Mouse (Mus musculus): ENCODE measurements around the gene Psmd2. TPM values are rescaled to one million over a fixed set of nuclear protein-coding genes. Genes with fewer than 3 reads are reported as not detected.
"Not testable (repeated sequence)": the region's sequence is repeated elsewhere in the genome, so short reads cannot be mapped to it uniquely, and the experiment has no call there.

The Psmd2 gene
- polyA plus RNA-seq, 1 experiment = 184 TPM

DNA sequence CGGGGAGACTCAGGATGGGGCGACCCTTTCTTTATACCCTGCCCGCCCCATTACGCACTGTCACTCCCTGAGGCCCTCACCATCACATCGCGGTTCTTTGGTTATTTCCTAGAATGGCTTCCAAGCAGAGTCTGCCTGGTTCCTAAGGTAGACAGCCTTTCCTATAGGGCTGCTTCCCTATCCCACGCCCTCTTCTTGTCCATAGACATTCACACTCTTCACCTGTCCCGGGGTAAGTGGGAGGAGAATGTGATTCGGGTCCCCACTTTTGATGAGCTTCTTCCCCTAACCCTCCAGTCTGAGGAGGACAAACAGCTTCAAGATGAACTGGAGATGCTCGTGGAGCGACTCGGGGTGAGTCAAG, 477 bp downstream of the Psmd2 start:
- no peak for DNase-seq (ENCODE audit: extremely low spot score in 1 of 2, low spot score in 1 of 2)

DNA sequence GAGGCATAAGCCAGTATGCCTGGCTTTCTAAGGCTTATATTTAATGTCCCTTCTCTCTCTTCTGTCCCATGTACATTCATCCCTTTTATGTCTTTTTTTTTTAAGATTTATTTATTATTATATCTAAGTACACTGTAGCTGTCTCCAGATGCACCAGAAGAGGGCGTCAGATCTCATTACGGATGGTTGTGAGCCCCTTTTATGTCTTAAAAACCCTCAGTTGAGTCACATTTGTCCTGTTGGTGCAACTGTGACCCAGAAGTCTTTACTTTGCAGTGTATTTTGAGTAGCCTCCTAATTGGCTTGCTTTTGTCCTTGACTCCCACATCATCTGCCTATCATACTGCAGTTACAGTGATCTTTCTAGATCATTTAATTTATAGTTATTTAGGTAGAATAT, 1.9 kb downstream of the Psmd2 start:
- no peak for DNase-seq (ENCODE audit: extremely low spot score in 1 of 2, low spot score in 1 of 2)

DNA sequence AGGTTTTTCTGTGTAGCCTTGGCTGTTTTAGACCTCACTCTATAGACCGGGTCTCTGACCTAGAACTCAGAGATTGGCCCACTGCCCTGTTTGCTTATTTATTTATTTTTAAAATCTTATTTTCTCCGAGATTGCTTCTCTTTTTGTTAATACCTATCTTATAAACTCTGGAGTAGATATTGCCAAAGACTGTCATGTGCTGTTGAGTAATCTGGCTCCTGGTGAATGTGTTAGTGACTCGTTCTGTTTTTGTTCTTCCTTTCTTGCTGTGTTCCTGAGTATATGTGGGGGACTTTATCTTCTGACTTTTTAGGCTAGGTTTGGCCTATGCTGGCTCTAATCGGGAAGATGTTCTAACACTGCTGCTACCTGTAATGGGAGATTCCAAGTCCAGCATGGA, 6.2 kb downstream of the Psmd2 start:
- DNase-seq (ENCODE audit: extremely low spot score in 1 of 2, low spot score in 1 of 2) = no peak

DNA sequence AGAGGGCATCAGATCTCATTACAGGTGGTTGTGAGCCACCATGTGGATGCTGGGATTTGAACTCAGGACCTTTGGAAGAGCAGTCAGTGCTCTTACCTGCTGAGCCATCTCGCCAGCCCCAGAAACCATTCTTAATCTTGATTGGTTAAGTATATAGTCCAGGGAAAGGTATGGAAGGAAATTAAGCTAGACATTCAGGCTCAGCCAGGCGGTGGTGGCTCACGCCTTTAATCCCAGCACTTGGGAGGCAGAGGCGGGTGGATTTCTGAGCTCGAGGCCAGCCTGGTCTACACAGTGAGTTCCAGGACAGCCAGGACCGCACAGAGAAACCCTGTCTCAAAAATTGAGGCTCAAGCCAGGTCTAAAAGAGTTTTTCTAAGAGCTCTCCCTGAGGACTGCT, 16.6 kb downstream of the Psmd2 start, which contains the start of gene Eif4g1:
Gene Eif4g1 (plus strand): TSS at position 301 of the 400 bp plus-strand sequence.
- not testable (repeated sequence) for DNase-seq (ENCODE audit: extremely low spot score in 1 of 2, low spot score in 1 of 2)

DNA sequence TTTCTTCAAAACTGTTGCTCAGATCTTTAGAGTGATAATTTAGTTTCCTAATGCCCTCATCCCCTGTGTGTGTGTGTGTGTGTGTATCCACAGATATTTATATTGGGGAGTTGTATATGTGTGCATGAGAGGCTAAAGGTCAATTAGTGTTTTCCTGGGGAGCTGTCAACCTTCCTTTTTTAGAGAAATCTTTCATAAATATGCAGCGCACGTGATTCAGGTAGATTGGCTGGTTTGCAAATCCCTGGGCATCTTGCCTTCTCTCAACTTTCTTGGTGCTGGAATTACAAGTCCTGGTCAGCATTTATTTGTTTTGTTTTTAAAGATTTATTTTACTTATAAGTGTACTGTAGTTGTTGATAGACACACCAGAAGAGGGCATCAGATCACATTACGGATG, 18.8 kb downstream of the Psmd2 start:
- DNase-seq (ENCODE audit: extremely low spot score in 1 of 2, low spot score in 1 of 2) = no peak

DNA sequence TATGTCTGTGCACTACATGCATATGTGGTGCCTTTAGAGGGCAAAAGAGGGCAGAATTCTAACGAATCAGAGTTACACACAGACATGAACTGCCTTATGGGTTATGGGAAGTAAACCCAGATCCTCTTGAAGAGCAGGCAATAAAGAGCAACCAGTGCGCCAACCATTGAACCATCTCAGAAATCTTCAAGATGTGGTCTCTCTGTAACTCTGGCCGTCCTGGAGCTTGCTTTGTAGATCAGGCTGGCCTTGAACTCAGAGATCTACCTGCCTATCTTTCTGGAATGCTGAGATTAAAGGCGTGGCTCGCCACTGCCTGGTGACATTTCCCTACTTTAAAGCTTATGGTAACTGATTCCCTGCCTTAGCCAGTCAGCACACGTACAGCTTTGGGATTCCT, 20.4 kb downstream of the Psmd2 start:
- DNase-seq (ENCODE audit: extremely low spot score in 1 of 2, low spot score in 1 of 2) = no peak

DNA sequence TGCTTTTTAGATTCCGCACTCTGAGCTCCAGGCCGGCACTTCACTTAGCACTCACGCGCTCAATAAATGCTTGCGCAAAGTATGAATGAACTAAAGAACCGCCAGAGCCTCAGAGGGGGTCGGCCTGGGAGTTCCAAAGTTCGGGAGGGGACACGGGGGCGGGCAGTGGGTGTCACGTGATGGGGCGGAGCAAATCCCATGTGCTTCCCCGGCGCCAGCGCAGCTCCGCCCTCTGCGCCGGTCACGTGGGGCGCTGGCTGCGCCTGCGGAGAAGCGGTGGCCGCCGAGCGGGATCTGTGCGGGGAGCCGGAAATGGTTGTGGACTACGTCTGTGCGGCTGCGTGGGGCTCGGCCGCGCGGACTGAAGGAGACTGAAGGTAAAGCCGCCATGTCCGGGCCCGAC, 21.0 kb downstream of the Psmd2 start:
- DNase-seq (ENCODE audit: extremely low spot score in 1 of 2, low spot score in 1 of 2) = peak; percentile 90 to 96

DNA sequence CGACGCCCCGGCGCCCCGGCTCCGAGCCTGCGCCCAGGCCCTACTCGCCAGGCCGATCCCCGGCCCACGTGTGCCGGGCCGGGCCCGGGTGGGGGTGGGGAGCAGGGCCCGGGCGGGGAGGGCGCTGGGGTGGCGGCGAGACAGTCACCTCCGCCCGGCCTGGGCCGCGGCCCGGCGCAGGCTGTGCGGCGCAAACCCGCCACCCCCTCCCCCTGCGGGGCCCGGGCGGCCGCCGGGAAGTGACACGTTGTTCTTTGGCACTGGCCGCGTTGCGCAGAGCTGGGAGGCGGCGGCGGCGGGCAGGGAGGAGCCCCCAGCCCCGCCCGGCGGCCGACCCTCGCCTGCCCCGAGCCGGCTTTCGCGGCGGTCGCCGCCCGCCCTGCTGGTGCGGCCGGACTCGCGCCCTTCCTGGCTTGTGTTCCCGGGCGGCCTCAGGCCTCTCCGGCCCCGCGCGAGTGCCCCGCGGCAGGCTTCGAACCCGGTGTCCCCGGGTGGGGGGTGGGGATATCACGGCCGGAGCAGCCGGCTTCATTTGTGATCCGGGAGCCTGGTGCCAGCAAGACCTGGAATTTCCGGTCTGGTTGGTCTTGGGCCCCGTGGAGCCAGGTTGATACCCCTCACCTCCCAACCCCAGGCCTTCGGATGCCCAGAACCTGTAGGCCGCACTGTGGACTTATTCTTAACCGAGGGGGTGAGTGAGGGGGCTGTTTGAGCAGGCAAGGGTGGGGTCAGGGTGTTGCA, 21.7 kb downstream of the Psmd2 start:
- DNase-seq (ENCODE audit: extremely low spot score in 1 of 2, low spot score in 1 of 2) = peak in 1 of 2 experiments; percentile 31

DNA sequence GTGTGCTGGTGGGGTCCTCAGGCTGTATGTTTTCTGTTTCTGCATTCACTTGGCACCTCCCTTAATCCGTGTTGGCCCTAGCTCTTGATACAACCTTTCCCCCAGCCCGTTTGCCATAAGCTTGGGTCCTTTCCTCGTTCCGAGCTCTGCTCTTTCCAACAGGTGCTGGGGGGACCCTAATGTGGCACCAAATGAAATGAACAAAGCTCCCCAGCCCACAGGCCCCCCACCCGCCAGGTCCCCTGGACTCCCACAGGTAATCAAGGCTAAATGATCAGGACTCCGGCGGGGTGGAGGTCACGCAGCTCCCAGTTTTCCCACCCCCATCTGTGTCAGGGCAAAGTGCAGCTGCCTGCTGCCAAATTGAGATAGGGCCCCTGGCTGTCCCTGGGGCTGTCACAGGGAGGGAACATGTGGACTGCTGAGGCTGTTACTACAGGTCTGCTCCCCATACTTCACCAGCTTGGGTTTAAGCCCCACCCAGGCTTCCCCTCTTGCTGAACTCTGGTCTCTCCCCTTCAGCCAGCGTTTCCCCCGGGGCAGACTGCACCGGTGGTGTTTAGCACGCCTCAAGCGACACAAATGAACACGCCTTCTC, 22.4 kb downstream of the Psmd2 start:
- DNase-seq (ENCODE audit: extremely low spot score in 1 of 2, low spot score in 1 of 2) = no peak

DNA sequence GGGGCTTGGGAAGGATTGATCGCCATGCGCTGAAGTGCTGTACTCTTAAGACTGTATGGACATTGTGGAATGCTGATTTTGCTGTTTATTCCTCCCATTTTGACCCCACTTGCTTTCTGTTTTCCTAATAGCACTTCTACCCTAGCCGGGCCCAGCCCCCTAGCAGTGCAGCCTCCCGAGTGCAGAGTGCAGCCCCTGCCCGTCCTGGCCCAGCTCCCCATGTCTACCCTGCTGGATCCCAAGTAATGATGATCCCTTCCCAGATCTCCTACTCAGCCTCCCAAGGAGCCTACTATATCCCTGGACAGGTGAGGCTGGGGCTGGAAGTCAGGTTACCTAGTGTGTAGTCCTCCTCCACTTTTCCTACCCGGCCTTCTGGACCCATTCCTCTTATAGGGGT, 23.8 kb downstream of the Psmd2 start:
- DNase-seq (ENCODE audit: extremely low spot score in 1 of 2, low spot score in 1 of 2) = no peak

DNA sequence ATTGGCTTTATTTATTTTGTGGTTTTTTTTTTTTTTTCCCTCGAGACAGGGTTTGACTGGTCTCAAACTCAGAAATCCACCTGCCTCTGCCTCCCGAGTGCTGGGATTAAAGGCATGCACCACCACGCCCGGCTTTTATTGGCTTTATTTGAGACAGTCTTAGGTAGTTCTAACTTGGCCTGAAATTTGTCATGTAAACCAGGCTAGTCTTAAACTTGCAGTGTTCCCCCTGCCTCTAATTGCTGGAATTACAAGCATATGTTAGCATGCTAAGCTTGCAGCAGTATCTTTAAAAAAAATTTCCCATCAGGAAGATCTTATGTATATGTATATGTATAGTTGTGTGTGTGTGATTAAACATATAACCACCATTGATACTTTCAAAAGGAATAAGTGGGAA, 25.2 kb downstream of the Psmd2 start:
- no peak for DNase-seq (ENCODE audit: extremely low spot score in 1 of 2, low spot score in 1 of 2)

DNA sequence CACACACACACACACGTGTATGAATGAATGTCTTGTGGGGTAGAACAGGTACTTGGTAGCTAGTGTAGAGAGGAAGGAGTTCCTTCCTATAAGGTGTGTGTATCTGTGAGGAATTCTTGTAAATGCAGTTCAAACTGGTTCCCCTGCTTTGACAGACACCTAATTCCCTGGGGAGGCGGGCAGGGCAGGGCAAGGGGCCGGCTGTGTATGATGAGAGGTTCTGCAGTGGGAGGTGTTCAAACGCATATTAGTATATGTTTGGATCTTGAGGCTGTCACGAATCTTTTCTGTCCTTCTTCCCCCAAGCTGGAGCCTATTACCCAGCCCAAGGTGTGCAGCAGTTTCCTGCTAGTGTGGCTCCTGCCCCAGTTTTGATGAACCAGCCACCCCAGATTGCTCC, 25.9 kb downstream of the Psmd2 start:
- no peak for DNase-seq (ENCODE audit: extremely low spot score in 1 of 2, low spot score in 1 of 2)

DNA sequence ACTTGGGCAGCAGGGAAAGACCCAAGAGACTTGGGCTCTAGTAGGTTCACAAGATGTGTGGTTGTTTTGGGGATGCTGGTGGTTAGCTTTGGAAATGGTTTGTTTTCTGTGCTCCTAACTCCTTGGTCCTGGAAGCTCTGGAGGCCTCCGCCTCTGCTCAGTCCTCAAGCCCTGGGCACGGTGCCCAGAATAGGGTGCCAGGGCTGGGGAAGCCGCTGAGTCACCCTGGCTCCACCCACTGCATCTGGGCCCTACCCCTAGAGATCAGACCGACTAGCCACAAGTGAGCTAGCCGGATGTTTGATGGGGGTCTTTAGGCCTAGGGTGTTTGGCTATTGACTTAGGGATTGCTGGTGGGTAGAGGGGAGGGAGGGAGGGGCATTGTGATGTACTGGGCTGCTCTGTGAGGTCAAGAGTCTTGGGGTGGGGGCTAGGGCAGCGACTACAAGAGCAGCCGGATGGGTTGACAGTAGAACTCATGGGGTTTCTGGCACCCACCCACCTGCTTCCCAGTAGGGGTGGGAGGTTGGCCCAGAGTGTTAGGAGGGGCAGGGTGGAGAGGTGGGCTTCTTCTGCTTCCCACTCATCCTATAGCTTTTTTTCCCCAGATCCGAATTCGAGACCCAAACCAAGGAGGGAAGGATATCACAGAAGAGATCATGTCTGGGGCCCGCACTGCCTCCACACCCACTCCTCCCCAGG, 26.7 kb downstream of the Psmd2 start:
- DNase-seq (ENCODE audit: extremely low spot score in 1 of 2, low spot score in 1 of 2) = peak in 1 of 2 experiments; percentile 87

DNA sequence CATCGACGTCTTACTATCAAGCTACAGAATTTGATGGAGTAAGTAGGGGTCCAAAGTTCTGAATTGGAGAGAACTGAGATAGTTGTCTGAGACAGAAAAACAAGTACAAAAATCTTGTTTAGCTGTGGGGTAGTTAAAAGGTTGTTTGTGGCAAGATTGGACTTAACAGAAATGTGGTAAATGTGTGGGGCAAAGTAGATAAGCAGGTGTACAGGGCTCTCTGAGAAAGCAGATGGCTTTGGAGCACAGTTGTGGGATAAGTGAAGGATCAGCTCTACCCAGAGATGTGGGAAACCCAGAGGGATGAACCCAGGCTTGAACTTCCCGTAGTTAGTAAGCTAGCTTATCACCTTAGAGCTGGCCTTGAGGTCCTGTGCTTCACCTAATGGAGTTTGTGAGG, 39.3 kb downstream of the Psmd2 start:
- DNase-seq (ENCODE audit: extremely low spot score in 1 of 2, low spot score in 1 of 2) = no peak

DNA sequence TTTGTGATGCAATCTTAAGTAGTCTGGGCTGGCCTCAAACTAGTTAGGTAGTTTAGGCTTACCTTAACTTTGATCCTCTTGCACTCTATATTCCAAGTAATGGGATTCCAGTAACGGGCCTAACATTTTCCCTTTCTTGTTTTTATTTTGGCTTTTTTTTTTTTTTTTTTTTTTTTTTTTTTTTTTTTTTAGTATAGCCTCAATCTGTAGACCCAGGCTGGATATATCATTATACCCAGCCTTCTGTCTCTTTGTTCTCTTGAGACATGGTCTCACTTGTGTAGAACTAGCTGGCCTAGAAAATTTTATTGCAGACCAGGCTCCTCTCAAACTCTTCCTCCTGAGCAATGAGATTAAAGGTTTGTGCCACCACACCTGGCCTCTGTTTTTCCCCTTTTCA, 40.2 kb downstream of the Psmd2 start:
- no peak for DNase-seq (ENCODE audit: extremely low spot score in 1 of 2, low spot score in 1 of 2)

DNA sequence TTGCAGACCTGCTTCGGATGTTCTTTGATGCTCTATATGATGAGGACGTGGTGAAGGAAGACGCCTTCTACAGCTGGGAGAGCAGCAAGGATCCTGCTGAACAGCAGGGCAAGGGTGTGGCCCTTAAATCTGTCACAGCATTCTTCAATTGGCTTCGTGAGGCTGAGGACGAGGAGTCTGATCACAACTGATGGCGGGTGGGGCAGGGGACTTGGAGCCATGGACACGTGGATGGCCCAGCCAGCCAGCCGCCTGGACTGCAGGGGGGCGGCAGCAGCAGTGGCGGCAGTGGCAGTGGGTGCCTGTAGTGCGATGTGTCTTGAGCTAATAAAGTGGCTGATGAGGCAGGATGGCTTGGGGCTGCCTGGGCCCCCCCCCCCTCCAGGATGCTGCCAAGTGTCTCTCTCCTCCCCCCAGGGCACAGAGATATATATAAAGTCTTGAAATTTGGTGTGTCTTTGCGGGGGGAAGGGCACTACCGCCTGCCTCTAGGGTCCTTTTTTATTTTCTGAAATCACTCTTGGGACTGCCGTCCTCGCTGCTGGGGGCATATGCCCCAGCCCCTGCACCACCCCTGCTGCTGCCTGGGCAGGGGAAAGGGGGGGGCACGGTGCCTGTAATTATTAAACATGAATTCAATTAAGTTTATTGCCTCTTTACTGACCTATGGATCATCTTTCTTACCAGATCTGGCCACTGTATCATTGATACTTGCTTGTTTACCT, 41.0 kb downstream of the Psmd2 start:
- DNase-seq (ENCODE audit: extremely low spot score in 1 of 2, low spot score in 1 of 2) = no peak

DNA sequence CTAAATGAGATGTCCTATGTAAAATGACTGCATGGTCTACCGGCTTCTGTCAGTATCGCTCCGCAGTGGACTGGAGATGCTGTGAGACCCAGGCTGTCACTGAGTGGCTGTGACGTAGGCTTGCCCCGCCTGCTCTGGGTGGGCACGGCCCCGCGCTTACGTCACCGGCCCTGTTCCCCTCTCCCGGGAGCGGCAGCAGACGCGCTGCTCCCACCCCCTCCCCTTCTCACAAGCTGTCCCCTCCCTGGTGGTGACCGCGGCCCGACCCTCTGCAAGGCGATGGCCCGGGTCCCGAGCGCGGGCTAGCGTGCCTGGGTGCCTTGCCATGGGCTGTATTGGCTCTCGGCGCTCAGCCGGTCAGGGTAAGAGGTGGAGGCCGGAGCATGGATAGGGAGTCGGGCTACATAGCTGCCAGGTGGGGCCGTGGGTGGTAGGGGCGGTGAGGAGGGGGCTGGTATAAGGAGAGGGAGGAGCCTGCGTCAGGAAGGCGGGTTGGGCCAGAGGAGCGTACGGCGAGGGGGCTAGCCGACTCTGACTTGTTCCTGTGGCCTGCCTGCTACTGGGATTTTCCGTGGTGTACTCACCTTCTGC, 41.8 kb downstream of the Psmd2 start, which contains the start of gene Fam131a:
Gene Fam131a (plus strand): TSS at position 131 of the 591 bp plus-strand sequence.
- peak; percentile 91 to 95 for DNase-seq (ENCODE audit: extremely low spot score in 1 of 2, low spot score in 1 of 2)

DNA sequence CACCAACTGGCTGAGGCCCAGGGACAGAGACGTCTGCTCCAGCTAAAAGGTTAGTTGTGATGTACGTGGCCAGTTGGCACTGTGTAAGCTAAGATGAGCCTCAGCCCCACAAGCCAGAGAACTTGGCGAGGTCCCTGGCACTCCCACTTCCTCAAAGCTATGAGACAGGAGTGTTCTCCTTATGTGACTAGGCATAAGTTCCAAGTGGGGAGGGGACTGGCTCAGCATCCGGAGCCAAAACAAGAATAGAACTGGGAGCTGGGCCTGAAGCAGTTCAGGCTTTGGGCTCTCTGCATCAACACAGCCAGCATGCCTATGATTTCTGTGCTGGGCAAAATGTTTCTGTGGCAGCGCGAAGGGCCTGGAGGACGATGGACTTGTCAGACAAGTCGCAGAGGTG, 43.3 kb downstream of the Psmd2 start:
- DNase-seq (ENCODE audit: extremely low spot score in 1 of 2, low spot score in 1 of 2) = peak; percentile 75 to 89

DNA sequence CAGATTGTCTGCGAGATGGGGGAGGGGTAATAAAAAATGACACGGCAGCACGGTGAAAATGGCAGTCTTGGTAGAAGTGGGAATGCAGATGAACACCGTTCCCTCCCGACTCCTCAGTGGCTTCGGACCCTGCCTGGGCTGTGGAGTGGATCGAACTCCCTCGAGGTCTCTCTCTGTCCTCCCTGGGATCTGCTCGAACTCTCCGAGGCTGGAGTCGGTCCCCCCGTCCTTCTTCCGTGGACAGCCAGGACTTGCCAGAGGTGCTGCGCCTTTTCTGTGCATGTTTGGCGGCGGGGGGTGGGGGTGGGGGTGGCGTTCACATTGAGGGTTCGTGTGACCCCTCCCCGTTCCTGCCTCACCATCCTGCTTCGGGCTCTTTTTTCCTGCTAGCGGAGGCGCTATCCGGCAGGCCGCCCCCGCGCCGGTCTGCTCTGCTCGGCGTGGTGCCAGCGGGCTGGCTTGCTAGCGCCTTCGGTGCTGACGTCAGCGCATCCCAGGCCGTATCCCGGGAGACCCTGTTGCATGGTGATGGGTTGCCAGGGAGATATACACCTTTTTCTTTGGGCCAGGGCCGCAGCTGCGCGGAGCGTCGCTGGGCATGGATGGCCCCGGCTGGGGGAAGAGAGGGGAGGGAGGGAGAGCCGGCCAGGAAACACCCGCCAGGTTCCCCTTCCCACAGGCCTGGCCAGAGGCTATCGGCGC, 44.3 kb downstream of the Psmd2 start:
- peak; percentile 95 to 99 for DNase-seq (ENCODE audit: extremely low spot score in 1 of 2, low spot score in 1 of 2)

DNA sequence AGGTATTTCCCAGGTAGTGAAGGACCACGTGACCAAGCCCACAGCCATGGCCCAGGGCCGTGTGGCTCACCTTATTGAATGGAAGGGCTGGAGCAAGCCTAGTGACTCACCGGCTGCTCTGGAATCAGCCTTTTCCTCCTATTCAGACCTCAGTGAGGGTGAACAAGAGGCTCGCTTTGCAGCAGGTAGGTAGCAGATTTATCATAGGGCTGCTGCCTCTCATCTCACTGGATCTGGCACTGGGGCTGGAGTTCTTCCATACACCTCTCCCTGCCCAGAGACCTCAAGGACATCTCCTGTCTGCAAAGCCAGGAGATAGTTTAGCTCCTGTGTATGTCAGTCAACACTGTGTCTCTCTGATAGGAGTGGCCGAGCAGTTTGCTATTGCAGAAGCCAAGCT, 47.8 kb downstream of the Psmd2 start:
- no peak for DNase-seq (ENCODE audit: extremely low spot score in 1 of 2, low spot score in 1 of 2)
